Mouse (Mus musculus) CH12.LX (cell line): ENCODE results near the gene Cnp. TPM values are rescaled to one million over a fixed set of nuclear protein-coding genes. Genes with fewer than 3 reads are reported as not detected.

Source experiments
- DNase-seq: peaks from one replicate; pipeline ENCODE4 v3.0.0-alpha.2; 2013; ENCODE audit errors: extremely low read depth
- H3K27ac ChIP-seq: 2 replicates; pipeline ENCODE4 v1.5.1; 2012; ENCODE audit warnings: low read depth, mild to moderate bottlenecking, control low read depth, moderate library complexity; ENCODE audit not compliant: insufficient read depth
- H3K27me3 ChIP-seq: replicated peaks from 2 replicates; pipeline ENCODE3; 2012; ENCODE audit warnings: inconsistent platforms
- H3K36me3 ChIP-seq, 2 experiments: replicated peaks in 1 of 2; 2 replicates each; pipeline versions ENCODE3 to v1.6.1; 2012; ENCODE audit warnings: inconsistent platforms in 1 of 2, low read length in 1 of 2, mild to moderate bottlenecking in 1 of 2, mixed read lengths in 1 of 2, moderate library complexity in 1 of 2; ENCODE audit not compliant: control insufficient read depth in 1 of 2, insufficient read depth in 1 of 2
- H3K4me1 ChIP-seq, 2 experiments: 2 replicates each; pipeline ENCODE4 v1.6.1; 2012; ENCODE audit warnings: inconsistent platforms in 1 of 2, moderate library complexity in 1 of 2; ENCODE audit not compliant: insufficient read depth in 2 of 2, control insufficient read depth in 1 of 2
- H3K4me2 ChIP-seq: 2 replicates; pipeline ENCODE4 v1.6.1; 2012; ENCODE audit warnings: low read depth, mild to moderate bottlenecking, control low read depth; ENCODE audit not compliant: poor library complexity, insufficient read depth, severe bottlenecking
- H3K4me3 ChIP-seq, 3 experiments: fragments of 150-350 bp in 1 of 3; sonication (generic) in 1 of 3; replicated peaks in 1 of 3; 2 replicates each; pipeline versions ENCODE3 to v1.5.1; 2011 to 2012; ENCODE audit warnings: low read depth in 2 of 3, low read length in 2 of 3, mild to moderate bottlenecking in 2 of 3, moderate library complexity in 2 of 3, control low read depth in 1 of 3, improper control_type of control experiment in 1 of 3, inconsistent platforms in 1 of 3, mixed read lengths in 1 of 3; ENCODE audit not compliant: poor library complexity in 1 of 3
- H3K79me2 ChIP-seq: replicated peaks from 2 replicates; pipeline ENCODE4 v1.6.1; 2012; ENCODE audit warnings: mild to moderate bottlenecking, moderate library complexity; ENCODE audit not compliant: control insufficient read depth, poor library complexity, insufficient read depth, severe bottlenecking; ENCODE audit errors: extremely low read depth
- H3K9ac ChIP-seq: 2 replicates; pipeline ENCODE4 v1.6.1; 2012; ENCODE audit warnings: low read depth, mild to moderate bottlenecking, control low read depth, moderate library complexity; ENCODE audit not compliant: insufficient read depth
- H3K9me3 ChIP-seq: replicated peaks from 2 replicates; pipeline ENCODE3; 2012; ENCODE audit warnings: low read length, inconsistent platforms, mixed read lengths
- CHD1 ChIP-seq: IDR thresholded peaks from 2 replicates; pipeline ENCODE4 v1.6.1; 2012; ENCODE audit warnings: low read depth, low read length, improper control_type of control experiment, inconsistent platforms
- CHD2 ChIP-seq: IDR thresholded peaks from 2 replicates; pipeline ENCODE4 v1.6.1; 2011; ENCODE audit warnings: low read length, improper control_type of control experiment
- CTCF ChIP-seq, 2 experiments: IDR thresholded peaks in 1 of 2; conservative IDR thresholded peaks in 1 of 2; 2 replicates each; pipeline ENCODE4 v1.5.1; 2011 to 2012; ENCODE audit warnings: low read depth in 2 of 2, low read length in 2 of 2, improper control_type of control experiment in 1 of 2, inconsistent platforms in 1 of 2, mild to moderate bottlenecking in 1 of 2, moderate library complexity in 1 of 2
- EP300 ChIP-seq: IDR thresholded peaks from 2 replicates; pipeline ENCODE4 v1.6.1; 2011; ENCODE audit warnings: low read length, improper control_type of control experiment
- ETS1 ChIP-seq: conservative IDR thresholded peaks from 2 replicates; pipeline ENCODE4 v1.6.1; 2012; ENCODE audit warnings: low read depth, mild to moderate bottlenecking, inconsistent platforms, low read length, improper control_type of control experiment, moderate library complexity
- HCFC1 ChIP-seq: IDR thresholded peaks from 2 replicates; pipeline ENCODE4 v1.6.1; 2012; ENCODE audit warnings: low read depth, mild to moderate bottlenecking, inconsistent platforms, low read length, improper control_type of control experiment
- JUN ChIP-seq: IDR thresholded peaks from 2 replicates; pipeline ENCODE4 v1.6.1; 2011; ENCODE audit warnings: low read depth, mild to moderate bottlenecking, low read length, improper control_type of control experiment, moderate library complexity; ENCODE audit not compliant: insufficient read depth
- KAT2A ChIP-seq: IDR thresholded peaks from 2 replicates; pipeline ENCODE4 v1.6.1; 2012; ENCODE audit warnings: low read length, improper control_type of control experiment, inconsistent platforms; ENCODE audit not compliant: insufficient replicate concordance
- MAZ ChIP-seq: IDR thresholded peaks from 2 replicates; pipeline ENCODE4 v1.6.1; 2012; ENCODE audit warnings: low read depth, mild to moderate bottlenecking, inconsistent platforms, low read length, improper control_type of control experiment, moderate library complexity
- MEF2A ChIP-seq: IDR thresholded peaks from 2 replicates; pipeline ENCODE4 v1.6.1; 2014; ENCODE audit warnings: low read depth, mild to moderate bottlenecking, inconsistent platforms, low read length, improper control_type of control experiment, borderline replicate concordance
- NELFE ChIP-seq: IDR thresholded peaks from 2 replicates; pipeline ENCODE4 v1.6.1; 2011; ENCODE audit warnings: low read depth, low read length, improper control_type of control experiment
- NRF1 ChIP-seq: IDR thresholded peaks from 2 replicates; pipeline ENCODE4 v1.6.1; 2014; ENCODE audit warnings: low read depth, mild to moderate bottlenecking, inconsistent platforms, low read length, improper control_type of control experiment, moderate library complexity
- POLR2AphosphoS2 ChIP-seq: IDR thresholded peaks from 2 replicates; pipeline ENCODE4 v1.6.1; 2011; ENCODE audit warnings: low read depth, low read length, improper control_type of control experiment
- RCOR1 ChIP-seq: conservative IDR thresholded peaks from 2 replicates; pipeline ENCODE4 v1.6.1; 2012; ENCODE audit warnings: low read depth, mild to moderate bottlenecking, inconsistent platforms, low read length, improper control_type of control experiment
- SIN3A ChIP-seq: IDR thresholded peaks from 2 replicates; pipeline ENCODE4 v1.6.1; 2012; ENCODE audit warnings: low read length, improper control_type of control experiment, inconsistent platforms
- SMC3 ChIP-seq: IDR thresholded peaks from 2 replicates; pipeline ENCODE4 v1.6.1; 2011; ENCODE audit warnings: low read depth, low read length, improper control_type of control experiment
- TBP ChIP-seq: conservative IDR thresholded peaks from 2 replicates; pipeline ENCODE4 v1.6.1; 2011; ENCODE audit warnings: low read depth, low read length, improper control_type of control experiment
- UBTF ChIP-seq: IDR thresholded peaks from 2 replicates; pipeline ENCODE4 v1.6.1; 2012; ENCODE audit warnings: low read depth, mild to moderate bottlenecking, inconsistent platforms, low read length, improper control_type of control experiment, moderate library complexity
- USF2 ChIP-seq: conservative IDR thresholded peaks from 2 replicates; pipeline ENCODE4 v1.6.1; 2011; ENCODE audit warnings: low read depth, low read length, improper control_type of control experiment
- ZKSCAN1 ChIP-seq: IDR thresholded peaks from 2 replicates; pipeline ENCODE4 v1.6.1; 2012; ENCODE audit warnings: low read depth, inconsistent platforms, low read length, improper control_type of control experiment, borderline replicate concordance
- ZMIZ1 ChIP-seq: IDR thresholded peaks from 2 replicates; pipeline ENCODE4 v1.6.1; 2012; ENCODE audit warnings: low read depth, mild to moderate bottlenecking, inconsistent platforms, low read length, improper control_type of control experiment
- ZNF384 ChIP-seq: IDR thresholded peaks from 2 replicates; pipeline ENCODE4 v1.6.1; 2012; ENCODE audit warnings: low read depth, low read length, improper control_type of control experiment, inconsistent platforms
- dilution Hi-C: fragments of 300-500 bp; cut with MboI; formaldehyde crosslinking; loops from 2 replicates; pipeline ENCODE4 v1.14.3; 2020; ENCODE audit warnings: low sequenced_read_pairs; ENCODE audit not compliant: extremely low pct_unique_long_range_greater_than_20kb, extremely low pct_ligation_motif_present
- in situ Hi-C: fragments of 300-500 bp; cut with MboI; formaldehyde crosslinking; loops from 3 replicates; pipeline ENCODE4 v1.14.3; 2019; ENCODE audit warnings: low sequenced_read_pairs, low pct_ligation_motif_present, low pct_unique_long_range_greater_than_20kb, mixed read lengths
- polyA plus RNA-seq: library from polyadenylated mRNA; unstranded; fragments of >175 nt; gene quantifications from 2 replicates; pipeline ENCODE4 v1.2.1, GENCODE M21; 2012; ENCODE audit warnings: low read depth; ENCODE audit not compliant: insufficient read length
- total RNA-seq, 2 experiments: library from RNA; depleted of rRNA; stranded (reverse); fragments of 300-350 nt in 1 of 2; fragments of >200 nt in 1 of 2; gene quantifications; 2 replicates each; pipeline ENCODE4 v1.2.3; 2012 to 2014

The Cnp gene
- total and polyA plus RNA-seq, 3 experiments: 77.7 to 87.8 (median 80.2) TPM

DNA sequence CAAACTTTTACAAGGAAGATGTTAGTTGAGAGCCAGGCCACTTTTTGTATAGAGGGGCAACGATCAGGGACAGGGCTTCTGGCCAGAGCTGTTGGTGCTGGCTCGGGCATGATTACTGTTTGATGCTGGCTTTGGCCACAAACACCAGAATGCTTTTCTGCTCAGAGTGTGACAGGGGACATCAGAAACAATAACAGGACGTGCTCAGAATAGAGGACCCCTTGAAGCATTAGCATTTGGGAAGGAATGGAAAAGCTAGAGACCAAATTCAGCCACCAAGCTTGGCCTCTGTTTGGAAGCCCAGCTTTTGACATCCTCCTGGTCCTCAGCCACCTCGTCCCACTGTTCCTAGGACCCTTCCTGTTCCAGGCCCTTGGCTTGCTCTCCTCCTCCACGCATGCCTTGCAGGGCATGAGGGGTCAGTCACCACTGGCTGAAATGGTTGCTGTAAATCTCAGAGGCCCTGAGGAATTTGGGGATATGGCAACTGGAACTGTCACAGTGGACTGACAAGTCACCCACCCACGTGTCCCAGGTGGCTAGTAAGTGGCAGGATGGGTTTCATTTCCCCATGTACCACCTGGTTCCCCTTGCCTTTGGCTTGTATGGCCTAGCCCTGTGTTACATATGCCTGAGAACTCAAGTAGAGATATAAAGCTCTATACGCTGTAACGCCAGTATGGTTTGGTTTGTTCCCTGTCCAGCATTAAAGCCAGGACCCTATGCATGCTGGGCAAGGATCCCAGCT, 3.3 kb downstream of the Cnp start (continued):
- peak; percentile 33; the same call in 1 of the 2 replicates for TF ChIP-seq CHD2
- no peak for TF ChIP-seq ZKSCAN1
- TF ChIP-seq MEF2A: no peak
- peak; percentile 42; the same call in 1 of the 2 replicates for TF ChIP-seq USF2
- TF ChIP-seq ETS1: peak; percentile 73
- TF ChIP-seq UBTF: no peak
- no peak for TF ChIP-seq ZNF384
- TF ChIP-seq SMC3: no peak
- no peak for TF ChIP-seq CTCF (conservative IDR thresholded peaks at IDR 0.05 in 1 of 2, IDR thresholded peaks at IDR 0.05 in 1 of 2; ENCODE audit: low read depth in 2 of 2, low read length in 2 of 2)
- no peak for TF ChIP-seq TBP
- peak; percentile 90 for TF ChIP-seq SIN3A

GRCm38 (mm10) chr11:100579116-100579799, 4.6 kb downstream of the Cnp start:
- dilution Hi-C loops: no loop called here
- Histone ChIP-seq H3K9me3 (no peaks in the 10 kb centered on the region), H3K36me3 (peaks cover 64 to 84% of the 10 kb centered on the region in 2 experiments), H3K9ac (peak overlapping the region; percentile 8; the same call in 1 of the 2 replicates), H3K27ac (peak overlapping the region; percentile 40), H3K27me3 (no peaks in the 10 kb centered on the region), H3K4me2 (peak overlapping the region; percentile 31), H3K79me2 (peaks cover 39% of the 10 kb centered on the region)
- in situ Hi-C loops: no loop called here
- DNase-seq: no peak
- TF ChIP-seq HCFC1: 0 out of 2 replicates have a peak, but pooled peaks have one; percentile 2
- TF ChIP-seq EP300: 0 out of 2 replicates have a peak, but pooled peaks have one; percentile 13
- no peak for TF ChIP-seq JUN
- no peak for TF ChIP-seq CHD1
- no peak for TF ChIP-seq USF2
- no peak for TF ChIP-seq ETS1
- no peak for TF ChIP-seq RCOR1
- no peak for TF ChIP-seq ZKSCAN1
- TF ChIP-seq TBP: no peak
- TF ChIP-seq KAT2A: no peak
- TF ChIP-seq ZNF384: no peak
- TF ChIP-seq NELFE: no peak
- TF ChIP-seq NRF1: no peak
- peak; percentile 45; the same call in 1 of the 2 replicates for TF ChIP-seq ZMIZ1
- no peak for TF ChIP-seq MAZ
- TF ChIP-seq CHD2: 0 out of 2 replicates have a peak, but pooled peaks have one; percentile 14
- TF ChIP-seq UBTF: no peak
- 0 out of 2 replicates have a peak, but pooled peaks have one; percentile 30 for TF ChIP-seq POLR2AphosphoS2
- TF ChIP-seq, all 38 proteins: peak for 5
- Histone ChIP-seq H3K4me1 (peaks cover 67 to 94% of the 10 kb centered on the region in 2 experiments), H3K4me3 (peak overlapping the region in 1 of 3 experiments; percentile 10)
